13 mouse cellular contexts compared by ENCODE assay signal in genomic region chr17:44685514-44685913, GRCm38 (mm10).
DNase-seq lines count a peak whose midpoint lies in the region; ATAC-seq and TF ChIP-seq lines count a peak whose summit lies in the region.
"Had no signal": no experiment of that assay in that cellular context is flagged by ENCODE, and none has a peak within 500 bp of the region (broad histone marks: within the 10 kb centered on the region; RNA-seq: fewer than 3 reads in every experiment).

No protein-coding gene starts in this region.

- no peaks in the 10 kb centered on the region for H3K27me3 ChIP-seq in kidney, embryonic 14.5 days (ENCODE audit: control insufficient read depth, insufficient read depth, low read length)
- H3K27me3 ChIP-seq in kidney, adult 2 months (replicated peaks; ENCODE audit: control insufficient read depth, insufficient read depth, low read length), result no peaks in the 10 kb centered on the region
- H3K27me3 ChIP-seq in megakaryocyte, embryonic 14.5 days (replicated peaks), result no peaks in the 10 kb centered on the region
- no peaks in the 10 kb centered on the region for H3K27me3 ChIP-seq in midbrain, embryonic 16.5 days (ENCODE audit: control insufficient read depth, insufficient read depth, low read depth, low read length)
- H3K27me3 ChIP-seq: neural tube, embryonic 15.5 days had no signal

- H3K36me3 ChIP-seq in kidney, embryonic 14.5 days (ENCODE audit: control insufficient read depth, insufficient read depth, low read length), result no peaks in the 10 kb centered on the region
- no peaks in the 10 kb centered on the region for H3K36me3 ChIP-seq in kidney, adult 2 months (ENCODE audit: control insufficient read depth, insufficient read depth, low read length)
- peaks cover 4% of the 10 kb centered on the region for H3K36me3 ChIP-seq in megakaryocyte, embryonic 14.5 days (replicated peaks; ENCODE audit: low read length)
- no peaks in the 10 kb centered on the region for H3K36me3 ChIP-seq in midbrain, embryonic 16.5 days (ENCODE audit: control insufficient read depth, insufficient read depth, low read length)
- H3K36me3 ChIP-seq: neural tube, embryonic 15.5 days had no signal

- H3K4me1 ChIP-seq in kidney, embryonic 14.5 days (ENCODE audit: control insufficient read depth, insufficient read depth, low read length), result 0 out of 2 replicates have a peak, but pooled peaks cover 5% of the 10 kb centered on the region
- H3K4me1 ChIP-seq in kidney, adult 2 months (ENCODE audit: control insufficient read depth, insufficient read depth, low read length), result no peaks in the 10 kb centered on the region
- H3K4me1 ChIP-seq in megakaryocyte, embryonic 14.5 days, result peaks cover 57% of the 10 kb centered on the region
- H3K4me1 ChIP-seq in midbrain, embryonic 16.5 days (ENCODE audit: control insufficient read depth, insufficient read depth, low read length), result peaks cover 3% of the 10 kb centered on the region; the same call in 1 of the 2 replicates
- H3K4me1 ChIP-seq: neural tube, embryonic 15.5 days had no signal

- H3K9ac ChIP-seq in kidney, embryonic 14.5 days (ENCODE audit: low read depth, low read length), result no peak overlapping the region
- no peak overlapping the region for H3K9ac ChIP-seq in midbrain, embryonic 16.5 days (ENCODE audit: low read depth, low read length)
- H3K9ac ChIP-seq: liver, postnatal 0 days; neural tube, embryonic 15.5 days had no signal

- DNase-seq in kidney, adult 2 months, result no peak
- DNase-seq in right cerebral cortex, adult 2 months (ENCODE audit: low spot score in 2 of 2), result peak; percentile 50 to 62
- DNase-seq: adrenal gland, postnatal 10 days; liver, postnatal 0 days; thymus, postnatal 25 days had no signal

- H3K9me3 ChIP-seq in kidney, embryonic 14.5 days (ENCODE audit: control insufficient read depth, low read length), result no peaks in the 10 kb centered on the region; the same call in 1 of the 2 replicates
- H3K9me3 ChIP-seq in megakaryocyte, embryonic 14.5 days, result peaks cover under 1% of the 10 kb centered on the region; the same call in 1 of the 2 replicates
- no peaks in the 10 kb centered on the region for H3K9me3 ChIP-seq in midbrain, embryonic 16.5 days (replicated peaks; ENCODE audit: control insufficient read depth, low read length, poor library complexity, severe bottlenecking)
- H3K9me3 ChIP-seq: neural tube, embryonic 15.5 days had no signal

- no peak overlapping the region for H3K4me3 ChIP-seq in kidney, embryonic 14.5 days (ENCODE audit: low read length)
- no peak overlapping the region for H3K4me3 ChIP-seq in kidney, adult 2 months (ENCODE audit: insufficient read depth, low read depth, low read length)
- H3K4me3 ChIP-seq in megakaryocyte, embryonic 14.5 days (replicated peaks), result peak overlapping the region; percentile 67
- H3K4me3 ChIP-seq in midbrain, embryonic 16.5 days (ENCODE audit: low read depth, low read length), result no peak overlapping the region
- H3K4me3 ChIP-seq: neural tube, embryonic 15.5 days had no signal

- no peak overlapping the region for H3K4me2 ChIP-seq in kidney, embryonic 14.5 days (replicated peaks; ENCODE audit: low read depth, low read length)
- H3K4me2 ChIP-seq in midbrain, embryonic 16.5 days (ENCODE audit: low read length), result no peak overlapping the region
- H3K4me2 ChIP-seq: heart, embryonic 11.5 days; neural tube, embryonic 15.5 days had no signal

- 0 out of 2 replicates have a peak, but pooled peaks have one; percentile 28 for ATAC-seq in kidney, embryonic 14.5 days (ENCODE audit: low FRiP score, low TSS enrichment)
- ATAC-seq in megakaryocyte, adult 5-6 weeks (ENCODE audit: poor library complexity, severe bottlenecking), result no peak
- ATAC-seq in granulocyte monocyte progenitor cell, adult 5-6 weeks (replicated peaks; ENCODE audit: poor library complexity, severe bottlenecking), result peak; percentile 75
- no peak for ATAC-seq in CD4-positive, CD25-positive, alpha-beta regulatory T cell, adult 4 months
- no peak for ATAC-seq in midbrain, embryonic 16.5 days
- ATAC-seq: liver, postnatal 0 days had no signal

- no peak overlapping the region for H3K27ac ChIP-seq in kidney, embryonic 14.5 days (ENCODE audit: low read depth, low read length)
- H3K27ac ChIP-seq in kidney, adult 2 months (ENCODE audit: insufficient read depth, low read depth, low read length), result no peak overlapping the region
- no peak overlapping the region for H3K27ac ChIP-seq in midbrain, embryonic 16.5 days (ENCODE audit: low read length)
- H3K27ac ChIP-seq: neural tube, embryonic 15.5 days had no signal

- 15% methylated on average over 7 of the region's 7 CpGs for WGBS in kidney, embryonic 14.5 days
- 37% methylated on average over 7 of the region's 7 CpGs for WGBS in kidney, adult 2 months
- WGBS in midbrain, embryonic 16.5 days, result 44% methylated on average over 7 of the region's 7 CpGs

- TF ChIP-seq POLR2A in kidney, adult 2 months (IDR thresholded peaks at IDR 0.05; ENCODE audit: low read depth, low read length), result no peak

- no peak for TF ChIP-seq CTCF in kidney, adult 2 months (conservative IDR thresholded peaks at IDR 0.05; ENCODE audit: insufficient read depth, insufficient read length, low read depth, low read length)

Comparison
In these comparisons a context has a peak if more than half of its experiments do, and no peak if none do; other contexts are left out.
1. ATAC-seq: peak in kidney, embryonic 14.5 days (single experiment) and granulocyte monocyte progenitor cell, adult 5-6 weeks (single experiment); none in megakaryocyte, adult 5-6 weeks (single experiment), CD4-positive, CD25-positive, alpha-beta regulatory T cell, adult 4 months (single experiment) and midbrain, embryonic 16.5 days (single experiment).